Mouse (Mus musculus) neural tube, embryonic 10.5 days (tissue): Measurements from ENCODE around the gene Txndc2.

Experiments used
- DNase-seq: peaks from one replicate; pipeline ENCODE4 v3.0.0-alpha.2; 2017; ENCODE audit warnings: low spot score; ENCODE audit errors: extremely low spot score

The Txndc2 gene

DNA sequence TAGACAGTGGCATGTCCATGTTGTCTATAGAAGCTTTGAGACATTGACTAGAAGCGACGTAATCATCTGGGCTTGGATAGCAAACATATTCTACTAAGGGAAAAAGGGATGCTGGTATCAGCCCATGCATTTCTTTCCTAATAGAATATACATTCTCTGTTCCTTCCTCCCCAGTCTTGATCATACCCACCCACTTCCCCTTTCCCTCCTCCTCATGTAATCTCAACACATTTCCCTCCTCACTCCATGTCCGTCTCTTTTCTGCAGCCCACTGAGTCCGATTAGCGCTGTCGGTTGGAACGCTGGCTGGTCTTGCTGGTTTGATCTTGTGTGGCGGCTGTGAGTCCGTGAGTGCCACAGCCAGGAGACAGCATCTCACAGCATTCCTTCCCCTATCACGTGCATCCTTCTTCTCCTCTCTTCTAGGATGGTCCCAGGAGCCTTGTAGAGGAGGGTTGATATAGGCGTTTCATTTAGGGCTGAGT lies at the start of gene Txndc2:
Gene Txndc2, minus strand, starts transcription at position 435 of the 485 bp plus-strand sequence.
- no peak for DNase-seq

DNA sequence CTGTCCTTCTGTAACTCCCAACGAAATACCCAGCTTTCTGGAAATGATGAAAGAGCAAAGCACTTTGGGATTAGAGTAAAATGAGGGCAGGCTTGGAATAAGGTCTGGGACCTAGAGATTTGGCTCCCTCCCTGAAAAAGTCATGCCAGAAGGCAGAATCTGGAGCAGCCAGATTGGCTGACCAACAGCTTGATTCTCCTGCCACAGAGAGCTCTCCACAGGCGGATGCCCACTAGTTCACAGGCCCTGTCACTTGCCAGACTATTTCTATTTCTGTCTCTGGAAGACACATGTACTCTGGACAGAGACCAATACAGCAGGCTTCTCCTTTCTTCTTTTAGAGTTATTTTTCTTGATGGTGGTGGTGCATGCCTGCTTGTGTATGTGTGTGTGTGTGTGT lies 41.8 kb upstream of the Txndc2 start:
- DNase-seq, result no peak

DNA sequence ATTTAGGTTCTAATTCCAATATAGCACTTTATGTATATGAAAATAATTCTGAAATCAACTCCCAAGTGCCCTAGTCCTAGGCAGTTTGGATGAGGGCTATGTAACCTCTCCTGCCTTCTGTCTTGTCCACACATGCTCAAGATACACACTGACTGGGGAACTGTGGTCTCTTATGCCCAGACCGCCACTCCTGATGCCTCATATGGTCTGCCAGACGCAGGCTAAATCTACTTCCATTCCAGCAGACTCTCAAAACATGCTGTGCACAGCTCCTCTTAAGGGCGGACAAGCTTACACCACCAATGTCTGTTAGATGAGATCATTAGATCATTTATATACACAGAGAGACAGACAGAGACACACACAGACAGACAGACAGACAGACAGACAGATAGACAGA lies 41.3 kb upstream of the Txndc2 start:
- DNase-seq, result no peak

GRCm38 (mm10) chr17:65682071-65682680 lies 40.2 kb upstream of the Txndc2 start:
- no peak for DNase-seq

DNA sequence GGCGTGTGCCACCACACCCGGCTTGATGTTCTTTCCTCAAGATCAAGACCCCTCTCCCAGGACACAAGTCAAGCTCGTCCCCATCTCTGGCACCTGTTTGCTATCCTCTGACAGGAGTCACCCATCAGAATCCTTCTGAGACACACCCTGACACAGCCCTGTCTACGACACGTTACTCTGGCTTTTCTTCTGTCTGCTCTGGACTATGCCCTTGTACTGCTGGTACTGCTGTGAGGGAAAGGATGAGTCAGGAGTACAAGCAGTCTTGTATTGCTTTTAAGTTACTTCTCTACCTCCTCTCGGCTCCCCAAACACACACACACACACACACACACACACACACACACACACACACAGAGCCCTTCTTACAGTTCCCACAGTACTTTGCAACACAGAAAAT lies 39.5 kb upstream of the Txndc2 start:
- DNase-seq, result no peak

DNA sequence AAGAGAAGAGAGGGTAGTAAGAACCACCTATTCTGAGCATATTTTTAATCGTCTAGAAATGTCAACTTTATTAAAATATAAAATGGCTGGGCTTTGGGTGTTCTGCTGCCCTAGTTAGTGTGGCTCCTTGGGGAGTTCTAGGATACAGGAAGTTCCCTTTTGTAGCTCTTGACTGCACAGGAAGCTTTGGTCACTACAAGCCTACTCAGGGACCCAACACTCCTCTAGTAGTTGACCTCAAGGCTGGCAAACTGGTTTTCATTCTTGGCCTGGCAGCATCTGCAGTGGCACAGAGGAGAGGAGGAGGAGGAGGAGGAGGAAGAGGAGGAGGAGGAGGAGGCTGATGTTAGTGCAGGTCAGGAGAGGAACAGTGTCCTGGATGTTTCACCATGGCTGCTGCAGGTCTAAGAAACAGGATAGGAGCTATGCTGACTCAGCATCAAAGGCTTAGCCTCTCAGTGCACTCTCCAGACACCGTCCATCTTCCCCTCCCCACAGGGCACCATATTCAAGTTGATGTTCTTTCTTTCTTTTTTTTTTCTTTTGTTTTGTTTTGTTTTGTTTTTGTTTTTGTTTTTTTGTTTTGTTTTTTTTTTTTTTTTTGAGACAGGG lies 38.9 kb upstream of the Txndc2 start:
- DNase-seq, result no peak

DNA sequence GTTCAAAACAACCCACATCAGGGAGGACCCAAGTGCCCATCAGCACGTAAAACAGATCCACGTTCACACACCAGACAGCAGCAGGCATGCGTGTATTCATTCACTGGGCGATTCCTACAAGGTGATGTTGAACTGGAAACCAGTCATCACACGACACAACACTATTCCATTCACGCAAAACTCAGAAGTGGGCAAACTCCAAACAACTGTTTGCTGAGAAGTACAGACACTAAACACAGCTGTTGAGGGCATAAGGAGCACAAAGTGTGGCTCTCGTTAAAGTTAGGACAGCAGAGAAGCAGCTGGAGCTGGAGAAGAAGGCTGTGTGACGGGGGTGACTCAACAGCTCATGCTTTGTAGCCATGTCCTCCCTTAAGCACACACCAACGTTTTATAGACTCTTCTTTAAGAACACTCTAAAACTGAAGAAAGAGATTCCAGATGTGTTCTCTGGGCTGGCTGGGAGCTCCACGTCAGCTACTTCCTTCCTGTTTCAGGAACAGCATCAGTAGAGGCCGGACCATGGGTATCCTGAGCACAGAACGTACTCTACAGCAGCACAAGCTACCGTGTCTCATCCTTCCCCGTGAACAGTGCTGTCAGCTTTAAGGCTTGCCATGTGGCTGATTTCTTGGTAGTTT lies 38.0 kb upstream of the Txndc2 start:
- no peak for DNase-seq

GRCm38 (mm10) chr17:65677742-65678141 lies 35.8 kb upstream of the Txndc2 start:
- DNase-seq, result no peak

DNA sequence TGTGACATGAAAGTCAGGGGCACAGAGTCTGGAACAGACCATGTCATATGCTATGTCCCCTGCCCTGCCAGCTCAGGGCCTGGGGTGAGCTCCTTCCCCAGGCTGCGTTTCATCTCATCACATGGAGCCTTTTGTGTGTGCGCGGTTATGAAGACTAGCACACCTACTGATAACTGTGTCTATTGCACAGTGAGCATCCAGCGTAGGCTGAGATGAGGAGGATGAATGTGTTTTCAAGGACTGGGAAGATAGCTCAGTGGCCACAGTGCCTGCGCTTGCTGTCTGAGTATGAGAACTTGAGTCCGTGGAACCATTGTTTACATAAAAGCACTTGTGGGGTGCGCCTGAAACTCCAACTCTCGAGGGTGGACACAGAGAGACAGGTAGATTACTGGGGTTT lies 34.6 kb upstream of the Txndc2 start:
- DNase-seq, result no peak

DNA sequence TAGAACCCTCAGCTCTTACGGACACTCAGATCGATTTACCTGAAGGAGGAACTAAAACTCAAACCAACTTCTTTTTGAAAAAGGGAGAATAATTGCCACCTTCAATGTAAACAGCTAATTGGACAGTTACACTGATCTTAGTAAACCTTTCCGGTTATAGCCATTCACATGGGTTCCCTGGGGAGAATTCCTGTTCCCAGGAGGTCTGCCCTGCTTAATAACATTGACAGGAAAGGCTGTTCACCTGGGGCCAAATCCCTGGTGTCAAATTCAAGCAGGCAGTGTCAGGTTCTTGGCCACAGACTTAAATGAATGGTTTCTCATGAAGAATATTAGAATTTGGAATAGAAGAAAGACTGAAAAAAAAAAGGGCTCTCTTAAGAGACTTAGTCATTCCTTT lies 34.0 kb upstream of the Txndc2 start:
- no peak for DNase-seq

GRCm38 (mm10) chr17:65674710-65675171 lies 32.8 kb upstream of the Txndc2 start:
- DNase-seq, result no peak

- DNase-seq, result no peak
These were observed 31.0 kb upstream of the Txndc2 start for GRCm38 (mm10) chr17:65672926-65673325.

DNA sequence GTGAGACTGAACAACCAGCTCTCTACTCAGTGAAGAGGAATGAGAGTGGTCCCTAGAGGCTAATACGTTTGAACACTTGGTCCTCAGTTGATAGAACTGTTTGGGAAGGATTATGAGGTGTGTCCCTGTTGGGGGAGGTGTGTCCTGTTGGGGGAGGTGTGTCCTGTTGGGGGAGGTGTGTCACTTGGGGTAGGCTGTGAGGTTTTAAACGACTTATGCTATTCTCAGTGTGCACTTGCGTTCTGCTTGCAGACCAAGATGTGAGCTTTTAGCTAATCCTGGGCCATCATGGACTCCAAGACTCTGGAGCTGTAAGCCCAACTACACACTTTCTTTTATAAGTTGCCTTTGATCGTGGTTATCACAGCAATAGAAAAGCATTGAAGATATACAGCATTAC lies 27.1 kb upstream of the Txndc2 start:
- DNase-seq, result no peak

- DNase-seq, result no peak
These were observed 25.8 kb upstream of the Txndc2 start for GRCm38 (mm10) chr17:65667792-65668191.

GRCm38 (mm10) chr17:65666388-65667161 lies 24.6 kb upstream of the Txndc2 start:
- DNase-seq, result no peak

DNA sequence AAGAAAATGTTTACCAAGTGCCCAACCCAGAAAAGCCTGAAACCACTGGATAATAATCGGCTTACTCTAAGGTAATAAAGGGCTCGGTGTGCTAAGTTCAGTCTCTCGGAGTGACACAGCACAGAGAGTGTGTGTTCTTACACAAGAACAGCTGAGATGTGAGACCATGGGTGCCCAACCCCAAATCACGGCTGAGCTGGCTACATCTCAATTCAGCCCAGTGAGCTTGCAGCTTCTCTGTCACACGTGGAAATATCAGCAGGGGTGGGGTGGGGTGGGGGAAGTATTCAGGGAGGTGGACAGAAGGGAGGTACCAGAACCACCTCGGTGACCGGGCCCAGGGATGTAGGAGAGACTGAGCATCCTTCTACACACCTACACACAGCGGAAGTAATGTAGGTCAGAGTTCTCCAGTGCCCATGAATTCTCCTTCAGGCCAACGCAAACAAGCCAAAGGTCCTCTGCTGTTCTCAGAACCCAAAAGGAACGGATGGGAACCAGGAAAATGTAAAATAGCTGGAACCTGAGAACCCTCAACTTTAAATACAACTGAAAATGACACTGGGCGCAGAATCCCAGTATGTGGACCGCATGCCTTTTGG lies 23.9 kb upstream of the Txndc2 start:
- no peak for DNase-seq

- no peak for DNase-seq
These were observed 21.5 kb upstream of the Txndc2 start for GRCm38 (mm10) chr17:65663329-65664078.

GRCm38 (mm10) chr17:65662662-65663061 lies 20.7 kb upstream of the Txndc2 start:
- DNase-seq, result no peak

- no peak for DNase-seq
These were observed 16.4 kb upstream of the Txndc2 start for GRCm38 (mm10) chr17:65658416-65658815.

- DNase-seq, result no peak
These were observed 16.0 kb upstream of the Txndc2 start for GRCm38 (mm10) chr17:65657958-65658357.

DNA sequence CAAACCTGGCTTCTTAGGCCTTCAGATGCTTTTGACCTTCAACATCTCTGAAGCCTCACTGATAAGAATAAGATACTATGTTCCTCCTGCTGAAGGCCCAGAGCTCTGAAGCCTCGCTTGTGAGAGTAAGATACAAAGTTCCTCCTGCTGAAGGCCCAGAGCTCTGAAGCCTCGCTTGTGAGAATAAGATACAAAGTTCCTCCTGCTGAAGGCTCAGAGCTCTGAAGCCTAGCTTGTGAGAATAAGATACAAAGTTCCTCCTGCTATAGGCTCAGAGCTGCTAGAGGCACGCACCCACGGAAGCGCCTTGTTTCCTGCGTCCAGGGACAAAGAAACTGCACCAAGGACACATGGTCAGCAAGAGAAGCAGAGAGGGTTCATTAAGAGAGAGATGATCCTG lies 14.8 kb upstream of the Txndc2 start:
- DNase-seq, result no peak
